Mouse (Mus musculus) layer of hippocampus, adult 18-20 months (tissue): Measurements from ENCODE around the gene Ankrd13c. TPM values are rescaled to one million over a fixed set of nuclear protein-coding genes. Genes with fewer than 3 reads are reported as not detected.
A peak's percentile ranks its signal among the peaks of the same experiment; 100 is the strongest.
"Not testable (repeated sequence)": the region's sequence is repeated elsewhere in the genome, so short reads cannot be mapped to it uniquely, and the experiment has no call there.

Source experiments
- DNase-seq, 2 experiments: peaks; one replicate each; pipeline ENCODE4 v3.0.0; 2022; ENCODE audit warnings: low spot score in 2 of 2
- long read RNA-seq: library from polyadenylated mRNA; stranded (forward); transcript quantifications from one replicate; pipeline ENCODE4 v2.0.0, GENCODE M21; 2021
- total RNA-seq, 2 experiments: library from RNA; stranded (reverse); gene quantifications; 2 replicates each; pipeline ENCODE4 v1.2.3; 2021

Ankrd13c gene
- total RNA-seq, result 10 to 100 TPM; 93.7 to 97.6 TPM
- long read RNA-seq, transcript Ankrd13c-201 (13 exons, 3,903 nt), result major isoform, 141 of 163 reads
- long read RNA-seq, transcript Ankrd13c-208 (12 exons, 3,426 nt), result minor isoform, 5 of 163 reads
- long read RNA-seq, partial matches to known transcripts, result 3 of 163 reads
- long read RNA-seq, other reads (novel, unspliced or antisense), result 14 of 163 reads

DNA sequence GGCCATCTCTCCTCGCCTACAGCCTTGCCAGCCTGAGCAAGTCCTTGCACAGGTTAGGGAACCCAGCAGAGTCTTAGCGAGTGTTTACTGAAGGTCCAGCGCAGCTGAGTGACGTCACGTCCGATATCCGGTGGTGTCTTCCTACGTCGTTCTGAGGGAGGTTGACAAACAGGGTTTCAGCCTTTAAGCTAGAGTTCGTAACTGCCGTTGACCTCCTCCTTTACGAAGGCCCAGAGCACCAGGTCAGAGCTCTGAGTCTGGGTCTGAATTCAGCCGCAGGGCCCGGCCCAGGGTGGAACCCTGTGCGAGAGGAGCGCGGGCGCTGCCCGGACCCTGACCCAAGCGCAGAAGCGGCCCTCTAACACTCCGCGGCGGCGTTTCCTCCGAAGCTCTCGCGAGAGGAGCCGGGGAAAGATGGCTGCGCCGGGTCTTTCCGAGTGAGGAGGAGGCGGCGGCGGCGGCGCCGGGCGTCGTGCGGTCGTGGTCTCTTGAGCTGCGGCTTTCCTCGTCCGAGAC is at the start of gene Ankrd13c:
Gene Ankrd13c, plus strand, starts transcription at position 397 of the 516 bp plus-strand sequence.
- DNase-seq, result peak; percentile 90 to 95

DNA sequence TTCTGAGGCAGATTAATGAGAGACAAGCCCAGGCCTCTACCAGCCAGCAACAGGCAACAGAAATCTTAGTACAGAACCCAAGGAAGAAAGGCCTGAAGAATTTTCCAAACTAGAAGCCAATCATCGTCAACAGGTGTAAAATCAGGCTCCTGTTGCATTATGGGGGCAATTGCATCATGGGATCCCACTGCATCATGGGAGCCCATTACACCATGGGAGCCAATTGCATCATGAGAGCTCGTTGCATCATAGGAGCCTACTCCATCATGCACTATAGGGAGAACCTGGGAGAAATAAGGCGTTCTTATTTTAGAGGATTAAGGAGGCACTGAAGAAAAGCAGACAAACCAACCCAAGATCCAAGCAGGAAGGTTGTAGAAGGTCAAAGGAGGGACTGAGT is 49.4 kb upstream of the Ankrd13c start:
- no peak for DNase-seq

DNA sequence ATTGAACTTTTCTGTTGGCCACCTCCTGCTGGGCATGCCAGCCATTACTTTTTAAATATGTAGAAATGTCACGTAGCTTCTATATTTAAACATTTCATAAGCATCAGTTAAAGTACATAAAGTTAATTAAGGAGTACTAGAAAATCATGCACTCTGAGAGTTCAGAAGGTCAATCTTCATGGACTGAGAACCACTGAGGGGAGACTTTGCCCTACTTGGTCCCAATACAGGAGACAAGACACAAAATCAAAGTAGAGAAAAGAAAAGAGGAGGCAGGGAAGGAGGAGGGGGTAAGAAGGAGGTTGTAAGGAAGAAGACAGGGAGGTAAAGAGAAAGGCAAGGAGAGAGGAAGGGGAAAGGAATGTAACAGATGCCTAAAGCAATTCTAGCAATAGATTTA is 47.1 kb upstream of the Ankrd13c start:
- no peak for DNase-seq

DNA sequence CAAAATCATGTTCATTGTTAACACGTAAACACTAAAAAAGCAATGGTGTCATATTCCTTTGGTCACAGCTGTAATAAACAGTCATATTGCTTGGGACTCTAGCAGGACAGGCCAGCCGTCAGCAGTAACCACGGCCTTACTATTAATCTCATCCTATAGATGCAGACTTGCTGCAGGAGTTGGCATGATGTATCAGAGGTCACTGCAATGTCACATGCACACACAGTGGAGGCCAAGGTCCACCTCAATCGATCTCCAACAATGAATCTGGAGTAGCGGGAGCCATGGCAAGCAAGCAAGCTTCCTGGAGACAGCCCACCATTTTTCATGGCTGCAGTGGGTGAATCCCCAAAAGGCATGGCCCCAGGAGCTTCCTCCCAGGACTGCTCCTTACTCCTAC is 45.3 kb upstream of the Ankrd13c start:
- DNase-seq, result no peak

DNA sequence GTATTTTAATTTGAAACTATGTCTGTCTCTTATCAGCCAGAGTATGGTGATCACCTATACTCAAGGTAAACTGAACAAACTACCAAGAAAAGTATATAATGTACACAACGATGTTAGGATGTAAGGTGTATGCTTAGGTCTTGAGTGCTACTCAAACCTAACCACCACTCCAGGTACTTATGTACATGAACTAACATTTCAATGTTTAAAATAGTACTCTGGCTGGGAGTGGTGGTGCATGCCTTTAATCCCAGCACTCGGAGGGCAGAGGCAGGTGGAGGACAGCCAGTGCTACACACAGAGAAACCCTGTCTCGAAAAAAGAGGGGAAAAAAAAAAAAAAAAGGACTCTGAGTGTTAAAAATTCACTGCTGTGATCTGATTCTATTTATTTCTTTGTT is 38.9 kb upstream of the Ankrd13c start:
- DNase-seq, result no peak

DNA sequence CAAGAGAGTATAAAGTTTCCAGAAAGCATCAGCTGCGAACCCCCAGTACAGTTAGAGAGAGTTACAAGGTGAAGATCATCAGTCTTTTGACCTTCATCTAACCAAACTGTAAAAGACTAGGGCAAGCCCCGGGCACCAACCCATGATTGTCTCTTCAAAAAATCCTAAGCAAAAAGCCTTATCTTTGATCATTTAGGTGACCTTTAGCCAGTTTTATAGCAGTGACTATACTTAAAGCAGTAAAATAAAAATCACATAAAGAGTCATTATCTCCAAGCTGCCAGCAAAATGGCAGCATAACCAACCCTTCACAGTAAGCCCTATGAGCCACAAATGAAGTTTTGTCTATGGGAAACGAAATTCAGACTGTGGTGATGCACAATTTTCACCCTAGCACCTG is 36.8 kb upstream of the Ankrd13c start:
- DNase-seq, result no peak

DNA sequence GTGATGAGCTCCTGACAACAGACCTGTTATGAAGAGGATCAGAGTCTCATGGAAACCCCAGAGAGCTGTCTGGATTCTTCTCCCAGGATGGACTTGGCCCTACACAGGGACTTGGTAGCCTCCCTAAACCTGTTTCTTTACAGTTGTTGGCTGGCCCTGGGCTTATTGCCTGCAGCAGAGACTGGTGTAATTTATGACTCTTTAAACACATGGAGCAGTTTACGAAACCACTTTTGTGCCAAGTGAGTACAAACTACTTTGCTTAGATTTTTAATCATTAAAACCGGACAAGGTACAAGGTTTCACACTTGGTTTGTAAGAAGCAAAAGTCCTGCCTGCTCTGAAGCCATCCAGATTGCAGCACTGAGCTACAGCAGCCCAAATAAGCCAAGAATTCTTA is 34.9 kb upstream of the Ankrd13c start:
- DNase-seq, result no peak

DNA sequence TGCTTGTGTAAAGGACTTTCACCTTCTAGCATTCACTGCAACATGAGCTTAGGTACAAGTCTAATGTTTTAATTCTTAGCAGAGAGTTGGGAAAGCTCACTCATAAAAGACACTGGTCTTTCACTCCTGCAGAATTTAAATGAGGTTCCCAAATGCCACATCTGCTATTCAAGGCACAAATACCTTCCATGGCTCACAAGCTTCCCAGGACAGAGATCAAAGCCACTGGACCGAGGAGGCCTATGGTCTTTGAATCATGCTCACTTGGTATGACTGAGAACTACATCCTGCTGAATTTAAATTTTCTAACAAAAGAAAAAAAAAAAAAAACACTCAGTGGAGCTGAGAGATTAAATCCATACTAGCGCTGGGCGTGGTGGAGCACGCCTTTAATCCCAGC is 30.7 kb upstream of the Ankrd13c start:
- no peak for DNase-seq

DNA sequence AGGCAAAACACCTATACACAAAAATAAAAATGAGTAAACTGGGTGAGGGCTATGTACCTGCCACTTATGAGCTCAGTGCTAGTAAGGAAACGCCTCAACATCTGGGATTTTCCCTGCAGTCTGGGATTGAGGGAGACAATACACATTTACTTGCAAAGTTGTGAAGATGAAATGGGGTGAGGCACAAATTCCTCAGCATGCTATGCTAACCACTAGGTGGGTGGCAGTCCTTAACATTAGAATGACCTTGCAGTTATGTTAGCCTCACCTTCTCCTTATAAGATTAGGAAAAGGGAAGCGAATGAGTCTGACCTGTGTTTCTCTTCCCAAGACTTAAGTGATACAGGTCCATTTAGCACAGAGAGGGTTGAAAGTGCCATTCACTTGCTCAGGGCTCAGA is 25.7 kb upstream of the Ankrd13c start:
- DNase-seq, result no peak

DNA sequence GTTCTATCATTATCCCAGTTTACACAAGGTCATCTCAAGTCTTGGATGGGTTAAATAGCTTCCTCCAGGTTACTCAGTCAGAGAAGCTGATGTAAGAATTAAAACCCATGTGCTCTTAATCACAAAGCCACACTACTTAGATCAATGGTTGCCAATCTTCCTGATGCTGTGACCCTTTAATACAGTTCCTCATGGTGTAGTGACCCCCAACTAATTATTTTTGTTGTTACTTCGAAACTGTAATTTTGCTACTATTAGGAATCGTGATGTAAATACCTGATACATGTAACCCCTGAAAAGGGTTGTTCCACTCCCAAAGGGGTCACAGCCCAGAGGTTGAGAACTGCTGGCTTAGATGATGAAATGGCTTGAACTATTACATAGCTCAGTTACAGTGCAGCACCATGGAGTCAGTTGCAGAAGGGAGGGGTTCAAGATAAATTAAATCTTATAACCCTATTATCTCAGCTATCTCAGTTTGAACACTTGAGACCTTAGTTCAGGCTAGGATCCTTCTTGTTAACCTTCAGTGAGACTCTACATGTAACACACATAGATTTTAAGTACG is 23.7 kb upstream of the Ankrd13c start:
- DNase-seq, result no peak

DNA sequence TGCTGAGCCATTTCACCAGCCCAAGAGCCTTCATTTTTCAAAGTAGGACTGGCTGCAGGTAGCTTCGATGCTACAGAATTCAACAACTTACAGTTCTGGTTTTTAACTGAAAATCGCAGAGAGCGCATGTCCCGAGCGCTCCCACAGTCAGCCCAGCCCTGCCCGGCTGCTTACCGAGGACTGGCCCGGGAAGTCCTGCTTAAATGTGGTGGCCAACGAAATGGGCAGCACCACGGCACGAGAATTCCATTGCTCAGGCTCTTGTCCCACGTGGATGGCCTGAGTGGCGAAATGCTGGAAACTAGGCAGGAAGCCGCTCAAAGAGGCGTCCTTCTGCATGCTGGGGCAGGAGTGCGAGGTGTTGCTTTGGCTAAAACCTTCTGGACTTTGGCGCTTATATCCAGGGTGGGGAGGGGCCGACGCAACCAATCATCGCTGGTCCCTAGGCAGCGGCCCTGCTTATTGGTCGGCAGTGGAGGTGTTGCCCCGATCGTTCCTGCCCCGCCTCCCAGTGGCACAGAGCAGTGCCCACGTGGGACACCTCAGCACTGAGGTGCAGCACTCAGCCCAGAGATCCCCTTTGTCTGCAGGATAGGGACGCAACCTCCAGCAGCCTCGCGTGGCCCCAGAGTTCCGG is 22.2 kb upstream of the Ankrd13c start, which contains the start of gene Cth:
Gene Cth, minus strand, starts transcription at position 386 of the 637 bp plus-strand sequence.
- peak; percentile 77 to 89 for DNase-seq

DNA sequence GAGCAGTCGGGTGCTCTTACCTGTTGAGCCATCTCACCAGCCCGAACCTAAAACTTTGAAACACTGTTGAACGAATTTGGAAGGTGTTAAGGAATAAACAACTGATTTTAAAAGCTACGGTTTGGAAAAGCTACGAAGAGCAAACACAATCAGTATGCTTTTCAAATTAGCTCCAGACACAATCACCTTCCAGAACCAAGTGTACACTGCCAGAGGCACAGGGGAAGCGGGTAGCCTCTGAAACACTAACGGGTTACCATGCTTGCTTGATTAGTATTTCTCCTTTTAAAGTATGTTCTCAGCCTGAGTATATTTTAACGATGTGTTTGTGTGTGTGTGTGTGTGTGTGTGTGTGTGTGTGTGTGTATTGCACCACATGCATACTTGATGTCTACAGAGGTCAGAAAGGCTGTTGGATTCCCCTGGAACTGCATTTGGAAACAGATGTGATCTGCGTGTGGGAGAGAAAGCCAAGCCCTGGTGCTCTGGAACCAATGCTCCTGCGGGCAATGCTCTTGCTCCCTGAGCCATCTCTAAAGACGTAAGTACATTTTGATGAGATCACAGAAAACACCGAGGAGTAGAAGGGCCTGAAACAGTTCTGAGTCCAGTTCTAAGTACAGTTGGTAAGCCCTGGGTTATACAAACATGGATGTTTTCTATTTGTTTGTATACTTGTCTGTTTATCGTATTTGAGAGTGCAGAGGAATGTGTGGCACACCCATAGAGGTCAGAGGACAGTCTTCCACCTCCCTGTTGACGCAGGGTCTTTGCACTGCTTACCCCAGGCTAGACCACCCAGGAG is 21.1 kb upstream of the Ankrd13c start:
- no peak for DNase-seq

DNA sequence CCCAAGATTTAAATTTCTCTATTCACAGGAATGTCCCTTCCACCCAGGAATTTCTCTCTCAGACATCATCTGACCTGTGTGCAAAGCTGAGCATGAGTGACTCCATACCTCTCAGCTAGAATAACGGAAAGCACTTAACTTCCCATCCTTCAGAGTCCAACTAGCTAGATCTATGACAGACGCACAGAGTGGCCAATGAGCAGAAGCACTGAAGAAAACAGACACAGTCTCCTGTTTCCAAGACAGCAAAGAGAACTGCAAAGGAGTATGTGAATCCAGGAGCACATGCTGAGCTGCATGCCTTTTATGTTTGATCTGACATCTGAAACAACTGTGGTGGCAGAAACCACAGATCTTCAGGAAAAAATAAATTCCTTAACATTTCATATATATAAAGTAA is 20.3 kb upstream of the Ankrd13c start:
- no peak for DNase-seq

DNA sequence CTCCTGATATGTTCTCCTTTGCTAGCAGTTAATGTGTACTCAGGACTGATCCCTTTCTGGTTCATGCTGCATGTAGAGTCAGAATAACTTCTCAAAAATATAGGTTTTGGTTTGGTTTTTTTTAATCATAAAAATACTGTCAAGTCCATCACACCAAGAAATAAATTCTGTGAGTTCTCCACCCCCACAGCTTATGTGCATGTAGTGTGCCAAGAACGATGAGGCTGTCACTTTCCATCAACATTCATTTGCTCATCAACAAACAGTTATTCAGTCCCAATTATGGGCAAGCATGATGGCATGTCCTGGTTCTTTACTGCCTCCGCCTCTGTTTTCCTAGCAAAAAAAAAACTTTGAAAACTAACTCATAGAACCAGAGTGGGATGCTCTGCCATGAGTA is 18.3 kb upstream of the Ankrd13c start:
- peak; percentile 36 to 83 for DNase-seq

DNA sequence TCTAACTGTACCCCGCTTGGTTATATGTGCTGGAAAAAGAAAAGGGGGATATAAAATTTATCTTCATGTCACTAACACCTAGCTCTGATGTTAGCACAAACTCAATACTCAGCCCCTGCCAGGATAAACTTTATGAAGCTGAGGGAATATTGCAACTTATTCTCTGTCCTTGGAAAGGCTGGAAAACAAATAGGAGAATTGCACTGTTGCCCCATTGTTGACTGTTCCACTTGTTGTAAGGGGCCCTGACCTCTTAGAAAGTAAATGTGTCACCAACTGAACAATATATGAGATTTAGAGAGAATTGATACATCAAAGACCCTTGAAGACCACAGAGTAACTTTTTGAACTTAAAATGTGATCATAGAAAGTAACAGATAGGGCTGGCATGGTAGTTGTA is 17.6 kb upstream of the Ankrd13c start:
- no peak for DNase-seq

DNA sequence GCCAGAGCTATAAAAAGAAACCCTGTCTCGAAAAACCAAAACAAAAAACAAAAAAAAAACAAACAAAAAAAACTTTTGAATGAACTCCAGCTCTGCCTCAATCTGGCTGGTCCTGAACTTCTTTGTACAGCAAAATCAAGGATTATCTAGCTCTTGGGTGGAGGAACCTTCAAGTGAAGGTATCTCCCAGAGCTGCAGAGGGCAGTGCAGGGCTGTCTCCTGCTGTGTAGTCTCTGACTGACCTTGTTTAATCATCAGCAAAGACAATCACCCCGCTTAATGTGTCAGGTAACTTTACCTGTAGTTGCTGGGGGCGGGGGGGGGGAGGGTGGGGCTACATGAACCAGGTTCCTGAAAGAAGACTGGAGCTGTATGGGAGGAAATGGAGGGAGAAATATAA is 15.4 kb upstream of the Ankrd13c start:
- no peak for DNase-seq

DNA sequence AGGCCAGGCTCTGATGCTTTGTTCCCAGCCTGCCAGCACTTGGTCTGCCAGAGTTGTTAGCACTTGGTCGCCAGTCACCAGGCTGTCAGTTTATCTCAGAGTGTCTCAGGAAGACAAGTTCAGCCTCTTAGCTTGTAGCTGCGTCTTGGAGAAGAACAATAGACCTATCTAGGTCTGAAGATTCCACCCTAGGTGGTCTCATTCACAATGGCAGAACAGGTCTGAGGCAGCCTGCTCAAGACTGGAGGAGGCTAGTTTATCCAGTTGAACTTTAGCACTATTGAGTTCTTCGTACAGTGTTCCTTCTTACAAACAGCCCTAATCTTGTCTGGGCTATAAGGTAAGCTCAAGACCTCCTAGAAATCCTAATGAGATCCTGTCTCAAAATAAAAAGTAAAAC is 15.0 kb upstream of the Ankrd13c start:
- no peak for DNase-seq

DNA sequence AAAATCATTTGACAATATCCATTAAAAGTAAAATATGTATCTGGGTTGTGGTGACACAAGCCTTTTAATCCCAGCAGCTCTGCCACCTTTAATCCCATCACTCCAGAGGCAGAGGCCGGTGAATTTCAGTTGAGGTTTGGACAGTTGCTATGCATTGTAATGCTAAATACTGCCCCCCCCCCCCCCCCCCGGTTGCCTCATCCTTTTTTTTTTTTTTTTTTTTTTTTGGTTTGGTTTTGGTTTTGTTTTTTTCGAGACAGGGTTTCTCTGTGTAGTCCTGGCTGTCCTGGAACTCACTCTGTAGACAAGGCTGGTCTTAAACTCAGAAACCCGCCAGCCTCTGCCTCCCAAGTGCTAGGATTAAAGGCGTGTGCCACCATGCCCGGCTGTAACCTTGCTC is 13.8 kb upstream of the Ankrd13c start:
- DNase-seq, result not testable (repeated sequence)

DNA sequence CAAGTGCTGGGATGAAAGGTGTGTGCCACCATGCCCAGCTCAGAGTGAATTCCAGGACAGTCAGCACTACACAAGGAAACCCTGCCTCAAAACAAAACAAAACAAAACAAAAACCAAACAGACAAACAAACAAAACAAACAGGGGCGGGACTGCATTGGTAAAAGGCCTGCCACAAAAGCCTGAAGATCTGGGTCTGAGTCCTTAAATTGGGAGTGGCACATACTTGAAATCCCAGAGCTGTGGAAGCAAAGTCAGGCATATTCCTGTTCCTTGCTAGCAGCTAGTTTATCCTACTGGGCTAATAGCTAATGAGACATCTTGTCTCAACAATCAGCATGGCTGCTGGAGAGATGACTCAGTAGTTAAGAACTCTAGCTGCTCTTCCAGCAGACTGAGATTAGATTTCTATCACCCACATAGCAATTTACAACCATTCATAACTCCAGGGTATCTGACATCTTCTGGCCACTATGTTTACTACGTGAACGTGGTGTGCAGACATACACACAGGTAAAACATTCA is 12.7 kb upstream of the Ankrd13c start:
- no peak for DNase-seq

DNA sequence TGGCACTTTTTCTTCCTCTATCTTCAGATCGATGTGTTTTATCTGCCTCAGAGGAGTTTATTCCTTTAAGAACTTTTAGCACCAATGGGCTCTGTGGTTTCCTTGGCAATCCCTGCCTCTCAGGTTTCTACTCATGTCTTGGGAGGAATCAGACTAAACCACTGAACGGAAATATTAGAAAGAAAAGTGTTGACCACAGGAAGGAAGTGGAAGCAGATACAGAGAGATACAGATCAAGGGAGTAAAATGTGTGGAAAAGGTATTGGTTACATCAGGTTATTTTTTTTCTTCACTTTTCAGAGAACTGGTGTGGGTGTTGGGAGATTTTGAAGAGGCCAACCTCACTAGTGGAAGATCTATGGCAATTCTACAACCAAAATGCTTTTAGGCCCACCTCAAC is 8.5 kb upstream of the Ankrd13c start:
- no peak for DNase-seq

DNA sequence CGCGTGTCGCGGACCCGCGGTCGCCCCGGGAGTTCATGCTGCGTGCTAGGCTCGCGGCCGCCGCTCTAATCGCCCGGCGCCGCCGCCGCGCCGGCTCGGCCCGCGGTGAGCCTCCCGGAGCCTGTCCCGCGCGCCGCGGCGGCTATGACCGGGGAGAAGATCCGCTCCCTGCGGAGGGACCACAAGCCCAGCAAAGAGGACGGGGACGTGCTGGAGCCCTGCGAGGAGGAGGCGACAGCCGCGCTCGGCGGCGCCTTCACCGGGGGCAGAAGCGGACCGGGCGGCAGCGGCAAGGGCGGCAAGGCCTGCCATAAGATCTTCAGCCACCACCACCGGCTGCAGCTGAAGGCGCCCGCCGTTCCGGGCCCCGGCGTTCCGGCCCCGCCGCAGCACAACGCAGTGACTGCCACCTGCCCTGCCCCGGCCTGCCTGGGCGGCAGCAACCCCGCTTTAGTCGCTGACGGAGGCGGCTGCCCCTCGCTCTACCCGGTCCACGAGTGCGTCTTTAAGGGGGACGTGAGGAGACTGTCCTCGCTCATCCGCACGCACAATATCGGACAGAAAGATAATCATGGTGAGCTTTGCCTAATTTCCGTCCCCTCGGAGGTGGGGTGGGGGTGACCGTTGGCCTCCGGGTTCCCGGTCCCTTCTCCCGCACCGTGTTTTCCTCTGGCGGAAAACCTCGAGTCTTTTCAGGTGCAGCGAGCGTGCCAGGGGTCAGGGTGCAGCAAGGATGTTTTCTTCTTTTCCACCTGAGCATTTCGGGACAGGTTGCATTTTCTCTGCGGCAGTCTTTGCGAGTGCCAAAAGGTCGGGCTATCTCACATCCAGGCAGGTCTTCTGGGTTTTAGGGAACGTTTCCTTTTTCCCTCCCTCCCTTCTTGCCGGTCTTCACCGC is 593 bp downstream of the Ankrd13c start:
- DNase-seq, result peak; percentile 21 to 37
